Mouse (Mus musculus): ENCODE results near the gene 9930111J21Rik2.

- TF ChIP-seq EP300 (IDR thresholded peaks at IDR 0.05; ENCODE audit: low read depth): no peak
- TF ChIP-seq CTCF (IDR thresholded peaks at IDR 0.05; ENCODE audit: low read depth): no peak
Observed at GRCm38 (mm10) chr11:49087830-49088616, 37.0 kb upstream of the 9930111J21Rik2 start.
